Mouse (Mus musculus) heart, embryonic 12.5 days (tissue): ENCODE measurements around the gene Gucy2d. TPM values are rescaled to one million over a fixed set of nuclear protein-coding genes. Genes with fewer than 3 reads are reported as not detected.

ENCODE experiments used
- ATAC-seq: fragments of 200-750 bp; cut with Nextera tagmentation; 2 replicates; pipeline ENCODE4 v1.8.0; 2017; ENCODE audit warnings: moderate TSS enrichment, moderate library complexity; ENCODE audit not compliant: insufficient number of reproducible peaks, low FRiP score
- H3K27ac ChIP-seq: fragments of 300-500 bp; sonication (generic); 2 replicates; pipeline ENCODE4 v1.5.1; 2016; ENCODE audit warnings: mild to moderate bottlenecking, moderate library complexity; ENCODE audit not compliant: poor library complexity, severe bottlenecking
- H3K27me3 ChIP-seq: fragments of 300-500 bp; sonication (generic); replicated peaks from 2 replicates; pipeline ENCODE4 v1.6.1; 2016; ENCODE audit warnings: mild to moderate bottlenecking, moderate library complexity
- H3K36me3 ChIP-seq: fragments of 300-500 bp; sonication (generic); 2 replicates; pipeline ENCODE4 v1.6.1; 2016; ENCODE audit warnings: mild to moderate bottlenecking, moderate library complexity
- H3K4me1 ChIP-seq: fragments of 300-500 bp; sonication (generic); replicated peaks from 2 replicates; pipeline ENCODE4 v1.6.1; 2016; ENCODE audit warnings: mild to moderate bottlenecking
- H3K4me2 ChIP-seq: fragments of 300-500 bp; sonication (generic); 2 replicates; pipeline ENCODE4 v1.6.1; 2016; ENCODE audit warnings: mild to moderate bottlenecking, moderate library complexity
- H3K4me3 ChIP-seq: fragments of 300-500 bp; sonication (generic); 2 replicates; pipeline ENCODE4 v1.5.1; 2016; ENCODE audit warnings: mild to moderate bottlenecking
- H3K9ac ChIP-seq: fragments of 300-500 bp; sonication (generic); 2 replicates; pipeline ENCODE4 v1.6.1; 2016; ENCODE audit warnings: mild to moderate bottlenecking, moderate library complexity
- H3K9me3 ChIP-seq: fragments of 300-500 bp; sonication (generic); replicated peaks from 2 replicates; pipeline ENCODE4 v1.6.1; 2016; ENCODE audit warnings: mild to moderate bottlenecking, moderate library complexity
- WGBS: fragments of 180-500 bp; shearing (Covaris S2); methylation state at CpG from one replicate; pipeline ENCODE4 v1.1.7; 2016; 5-methylcytosine and 5-hydroxymethylcytosine counted together
- polyA plus RNA-seq: library from polyadenylated mRNA; unstranded; fragments of >200 nt; fragmentation: Nextera tagmentation; extraction: Ambion mirVana; gene quantifications from 2 replicates; pipeline ENCODE4 v1.2.1, GENCODE M21; 2016

The Gucy2d gene
- polyA plus RNA-seq, 1 experiment from 2014 or later: not detected

- Histone ChIP-seq H3K9me3 (no peaks in the 10 kb centered on the region), H3K27ac (peak overlapping the region; percentile 50), H3K4me3 (no peak overlapping the region), H3K36me3 (no peaks in the 10 kb centered on the region), H3K27me3 (no peaks in the 10 kb centered on the region), H3K4me2 (no peak overlapping the region), H3K4me1 (peaks cover 62% of the 10 kb centered on the region), H3K9ac (no peak overlapping the region)
- ATAC-seq: no peak
- 43% methylated on average over 17 of the region's 17 CpGs for WGBS
Measured at GRCm38 (mm10) chr7:98418031-98418805, 22.0 kb upstream of the Gucy2d start.

GRCm38 (mm10) chr7:98419366-98419765, 20.9 kb upstream of the Gucy2d start:
- 44% methylated on average over 5 of the region's 5 CpGs for WGBS
- Histone ChIP-seq H3K27me3 (no peaks in the 10 kb centered on the region), H3K4me3 (no peak overlapping the region), H3K27ac (peak overlapping the region; percentile 69), H3K36me3 (no peaks in the 10 kb centered on the region), H3K4me2 (0 out of 2 replicates have a peak overlapping the region, but pooled peaks have one; percentile 25), H3K4me1 (peaks cover 60% of the 10 kb centered on the region), H3K9ac (no peak overlapping the region), H3K9me3 (no peaks in the 10 kb centered on the region)
- no peak for ATAC-seq

DNA sequence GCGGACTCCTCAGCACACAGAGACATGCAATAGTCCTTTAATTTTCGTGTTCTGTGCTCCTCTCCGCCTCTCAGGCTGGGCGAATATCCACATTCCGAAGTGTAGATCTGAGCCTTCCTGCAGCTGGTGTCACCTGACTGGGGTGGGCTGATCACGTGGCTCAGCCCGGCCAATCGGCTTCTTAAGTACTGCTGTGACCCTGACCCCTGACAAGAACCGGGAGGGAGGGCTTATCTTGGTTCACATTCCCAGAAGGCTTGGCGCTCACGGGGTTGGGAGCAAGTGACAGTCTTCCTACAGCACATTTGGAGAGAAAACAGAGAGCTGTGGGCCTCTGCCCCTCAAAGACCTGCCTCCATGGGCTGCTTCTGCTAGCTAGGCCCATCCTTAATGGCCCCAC, 16.7 kb upstream of the Gucy2d start:
- peaks cover 20% of the 10 kb centered on the region for H3K4me1 ChIP-seq
- no peak overlapping the region for H3K27ac ChIP-seq
- no peak overlapping the region for H3K4me3 ChIP-seq
- no peaks in the 10 kb centered on the region for H3K27me3 ChIP-seq
- no peaks in the 10 kb centered on the region for H3K9me3 ChIP-seq
- 49% methylated on average over 11 of the region's 11 CpGs for WGBS
- no peak overlapping the region for H3K4me2 ChIP-seq
- no peak overlapping the region for H3K9ac ChIP-seq
- no peaks in the 10 kb centered on the region for H3K36me3 ChIP-seq
- peak; percentile 42; the same call in 1 of the 2 replicates for ATAC-seq

DNA sequence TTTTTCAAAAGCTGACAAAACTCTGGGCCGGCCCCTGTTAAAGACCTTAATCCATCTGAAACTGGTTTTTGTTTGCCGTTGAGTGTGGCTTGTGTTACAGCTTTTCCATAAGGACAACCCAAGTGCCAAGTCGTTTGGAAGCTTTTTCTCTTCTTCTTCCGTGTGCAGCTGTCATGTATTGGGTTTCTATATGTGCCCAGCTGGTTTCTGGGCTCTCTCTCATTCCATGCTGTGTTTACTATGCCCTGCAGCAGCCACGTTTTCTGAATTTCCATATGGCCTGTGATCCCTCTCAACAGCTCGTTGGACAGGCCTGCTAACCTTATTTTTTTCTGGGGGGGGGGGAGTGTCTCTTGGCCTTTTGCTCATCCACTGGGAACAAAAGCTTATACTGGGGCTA, 15.8 kb upstream of the Gucy2d start:
- Histone ChIP-seq H3K27ac (no peak overlapping the region), H3K4me3 (no peak overlapping the region), H3K4me2 (no peak overlapping the region), H3K4me1 (peaks cover 11% of the 10 kb centered on the region), H3K36me3 (no peaks in the 10 kb centered on the region), H3K27me3 (no peaks in the 10 kb centered on the region), H3K9me3 (no peaks in the 10 kb centered on the region), H3K9ac (no peak overlapping the region)
- WGBS: 69% methylated on average over 6 of the region's 6 CpGs
- no peak for ATAC-seq

GRCm38 (mm10) chr7:98425551-98425950, 14.7 kb upstream of the Gucy2d start:
- WGBS: 88% methylated on average over 3 of the region's 3 CpGs
- H3K9ac ChIP-seq: no peak overlapping the region
- H3K4me3 ChIP-seq: no peak overlapping the region
- peaks cover 6% of the 10 kb centered on the region for H3K4me1 ChIP-seq
- H3K27ac ChIP-seq: no peak overlapping the region
- no peak overlapping the region for H3K4me2 ChIP-seq
- H3K9me3 ChIP-seq: no peaks in the 10 kb centered on the region
- no peaks in the 10 kb centered on the region for H3K27me3 ChIP-seq
- no peaks in the 10 kb centered on the region for H3K36me3 ChIP-seq
- no peak for ATAC-seq

DNA sequence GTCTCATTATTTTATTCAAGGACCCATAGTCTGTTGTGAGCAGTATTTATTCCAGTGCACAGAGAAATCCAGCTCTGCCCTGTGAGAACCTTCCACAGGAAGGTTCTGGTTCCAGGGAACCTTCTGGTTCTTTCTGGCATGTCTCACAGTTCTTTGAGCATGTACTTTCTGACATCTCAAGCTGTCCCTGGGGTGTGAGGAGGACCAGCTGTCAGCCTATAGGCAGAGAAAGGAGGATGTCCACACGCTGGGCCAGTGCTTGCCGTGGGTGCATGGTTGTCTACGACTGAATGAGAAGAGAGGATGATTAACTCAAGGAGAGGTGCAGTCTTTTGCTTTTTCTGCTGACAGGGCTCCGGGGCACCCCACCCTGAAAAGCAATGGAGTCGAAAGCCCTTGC, 13.6 kb upstream of the Gucy2d start:
- WGBS: 76% methylated on average over 5 of the region's 5 CpGs
- Histone ChIP-seq H3K27me3 (no peaks in the 10 kb centered on the region), H3K9ac (no peak overlapping the region), H3K36me3 (no peaks in the 10 kb centered on the region), H3K4me1 (peaks cover 6% of the 10 kb centered on the region), H3K4me2 (no peak overlapping the region), H3K4me3 (no peak overlapping the region), H3K27ac (no peak overlapping the region), H3K9me3 (no peaks in the 10 kb centered on the region)
- no peak for ATAC-seq

GRCm38 (mm10) chr7:98427115-98427835, 12.9 kb upstream of the Gucy2d start:
- no peak overlapping the region for H3K9ac ChIP-seq
- no peak overlapping the region for H3K4me2 ChIP-seq
- no peaks in the 10 kb centered on the region for H3K9me3 ChIP-seq
- H3K36me3 ChIP-seq: no peaks in the 10 kb centered on the region
- 79% methylated on average over 11 of the region's 11 CpGs for WGBS
- no peak for ATAC-seq
- H3K27me3 ChIP-seq: no peaks in the 10 kb centered on the region
- H3K27ac ChIP-seq: no peak overlapping the region
- peaks cover 6% of the 10 kb centered on the region for H3K4me1 ChIP-seq
- H3K4me3 ChIP-seq: no peak overlapping the region

DNA sequence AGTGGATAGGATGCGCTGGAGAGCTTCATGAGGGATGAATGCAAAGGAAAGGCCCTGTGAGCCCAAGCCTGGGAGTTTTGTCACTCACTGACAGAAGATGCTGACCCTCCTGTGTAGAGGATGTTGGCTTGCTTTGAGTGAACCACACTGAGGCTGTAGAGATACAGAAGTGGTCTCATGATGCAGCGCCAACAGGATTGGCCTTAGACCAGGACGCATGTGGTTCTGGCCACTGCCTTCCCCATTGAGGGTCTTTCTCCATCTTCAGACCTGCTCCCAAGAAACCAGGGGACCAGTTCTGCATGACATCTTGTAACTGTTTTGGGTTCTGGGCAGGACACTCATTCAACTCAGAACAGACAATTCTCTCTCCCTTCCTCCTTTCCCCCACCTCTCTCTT, 10.6 kb upstream of the Gucy2d start:
- no peak overlapping the region for H3K4me3 ChIP-seq
- H3K9ac ChIP-seq: no peak overlapping the region
- no peaks in the 10 kb centered on the region for H3K36me3 ChIP-seq
- no peaks in the 10 kb centered on the region for H3K9me3 ChIP-seq
- WGBS: 84% methylated on average over 3 of the region's 3 CpGs
- no peak overlapping the region for H3K4me2 ChIP-seq
- H3K4me1 ChIP-seq: no peaks in the 10 kb centered on the region; the same call in 1 of the 2 replicates
- no peaks in the 10 kb centered on the region for H3K27me3 ChIP-seq
- no peak for ATAC-seq
- no peak overlapping the region for H3K27ac ChIP-seq

GRCm38 (mm10) chr7:98430785-98431184, 9.4 kb upstream of the Gucy2d start:
- Histone ChIP-seq H3K4me1 (no peaks in the 10 kb centered on the region; the same call in 1 of the 2 replicates), H3K27ac (no peak overlapping the region), H3K27me3 (no peaks in the 10 kb centered on the region; the same call in 1 of the 2 replicates), H3K36me3 (no peaks in the 10 kb centered on the region), H3K9me3 (no peaks in the 10 kb centered on the region), H3K4me3 (no peak overlapping the region), H3K9ac (no peak overlapping the region), H3K4me2 (no peak overlapping the region)
- 0 out of 2 replicates have a peak, but pooled peaks have one; percentile 37 for ATAC-seq
- 43% methylated on average over 3 of the region's 3 CpGs for WGBS

GRCm38 (mm10) chr7:98437629-98438028, 2.6 kb upstream of the Gucy2d start:
- ATAC-seq: no peak
- Histone ChIP-seq H3K9me3 (no peaks in the 10 kb centered on the region), H3K4me3 (no peak overlapping the region), H3K36me3 (no peaks in the 10 kb centered on the region), H3K4me2 (no peak overlapping the region), H3K27me3 (peaks cover 4% of the 10 kb centered on the region; the same call in 1 of the 2 replicates), H3K27ac (no peak overlapping the region), H3K4me1 (peaks cover 14% of the 10 kb centered on the region), H3K9ac (no peak overlapping the region)
- 31% methylated on average over 9 of the region's 9 CpGs for WGBS

DNA sequence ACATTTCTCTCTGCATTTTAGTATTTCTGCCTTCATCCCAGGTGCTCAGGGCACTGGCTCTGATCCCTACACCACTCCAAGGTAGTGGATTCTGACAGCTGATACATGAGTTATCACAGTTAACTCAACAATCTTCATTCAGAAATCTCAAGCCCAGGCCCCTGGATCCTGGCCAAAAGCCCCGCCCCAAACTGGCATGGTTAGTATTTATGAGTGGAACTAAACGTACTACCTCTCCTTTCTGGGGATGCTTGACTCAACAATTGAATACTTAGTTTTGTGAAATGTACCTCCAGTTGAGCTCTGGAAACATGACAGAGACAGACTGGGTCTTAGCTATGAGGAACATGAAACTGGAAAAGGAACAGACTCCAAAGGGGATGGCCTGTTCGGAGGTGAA, 6.7 kb downstream of the Gucy2d start:
- no peaks in the 10 kb centered on the region for H3K9me3 ChIP-seq
- H3K4me2 ChIP-seq: no peak overlapping the region
- no peaks in the 10 kb centered on the region for H3K4me1 ChIP-seq
- no peak overlapping the region for H3K27ac ChIP-seq
- ATAC-seq: no peak
- WGBS: 70% methylated on average over 3 of the region's 3 CpGs
- H3K4me3 ChIP-seq: no peak overlapping the region
- 0 out of 2 replicates have a peak, but pooled peaks cover under 1% of the 10 kb centered on the region for H3K27me3 ChIP-seq
- no peaks in the 10 kb centered on the region for H3K36me3 ChIP-seq
- H3K9ac ChIP-seq: no peak overlapping the region
